Mouse (Mus musculus): Measurements from ENCODE around the gene Rpl22. TPM values are rescaled to one million over a fixed set of nuclear protein-coding genes. Genes with fewer than 3 reads are reported as not detected.

The Rpl22 gene
- polyA plus RNA-seq, 1 experiment from 2014 or later: 548 TPM

DNA sequence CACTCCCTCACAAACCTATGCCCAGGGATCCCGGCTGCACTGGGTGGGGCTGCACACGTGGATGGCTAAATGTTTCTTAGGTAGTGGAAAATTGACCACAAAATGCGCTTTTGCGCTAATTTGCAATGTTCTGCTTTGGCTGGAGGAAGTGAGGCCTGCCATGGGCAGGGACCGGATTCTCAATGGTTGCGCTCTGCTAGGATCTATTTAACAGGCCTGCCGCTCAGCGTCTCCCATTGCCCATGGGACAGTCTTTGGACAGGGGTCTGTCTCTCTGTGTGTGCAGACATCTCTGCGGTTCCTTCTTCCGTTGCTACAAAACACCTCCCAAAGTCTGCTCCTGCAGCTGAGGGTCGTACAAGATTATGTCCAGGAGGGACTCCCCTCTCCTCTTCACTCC, 34.6 kb upstream of the Rpl22 start:
- H3K79me2 ChIP-seq (ENCODE audit: inconsistent target): no peaks in the 10 kb centered on the region
- no peak overlapping the region for H3K27ac ChIP-seq
- WGBS (ENCODE audit: missing documents): 24% methylated on average over 11 of the region's 11 CpGs
- no peaks in the 10 kb centered on the region for H3K36me3 ChIP-seq (ENCODE audit: inconsistent target)
- H3K4me3 ChIP-seq (ENCODE audit: inconsistent target): no peak overlapping the region

DNA sequence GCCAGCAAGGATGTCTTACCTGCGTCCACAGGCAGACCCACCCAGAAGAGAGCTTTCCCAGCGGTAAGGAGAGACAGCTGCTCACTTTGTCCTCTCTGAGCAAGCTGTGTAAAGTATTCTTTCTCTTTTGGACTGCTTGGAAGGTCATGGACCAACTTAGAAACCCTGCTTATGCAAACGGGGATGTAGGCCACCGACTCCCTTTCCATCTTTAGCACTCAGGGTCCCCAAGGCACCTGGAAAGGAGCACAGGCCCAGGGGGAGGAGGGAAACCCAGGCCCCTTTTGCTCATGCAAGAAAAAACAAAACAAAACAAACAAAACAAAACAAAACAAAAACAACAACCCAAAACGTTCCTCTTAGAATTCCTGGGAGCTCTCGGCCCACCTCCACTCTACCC, 34.0 kb upstream of the Rpl22 start, which contains the start of gene Hes3:
Gene Hes3, minus strand, starts transcription at position 101 of the 400 bp plus-strand sequence.
- H3K79me2 ChIP-seq (ENCODE audit: inconsistent target): no peaks in the 10 kb centered on the region
- H3K27ac ChIP-seq: no peak within 1 kb of the TSS
- WGBS (ENCODE audit: missing documents): 50% methylated on average over 6 of the region's 6 CpGs
- H3K36me3 ChIP-seq (ENCODE audit: inconsistent target): no peaks in the 10 kb centered on the region
- H3K4me3 ChIP-seq (ENCODE audit: inconsistent target): no peak within 1 kb of the TSS

DNA sequence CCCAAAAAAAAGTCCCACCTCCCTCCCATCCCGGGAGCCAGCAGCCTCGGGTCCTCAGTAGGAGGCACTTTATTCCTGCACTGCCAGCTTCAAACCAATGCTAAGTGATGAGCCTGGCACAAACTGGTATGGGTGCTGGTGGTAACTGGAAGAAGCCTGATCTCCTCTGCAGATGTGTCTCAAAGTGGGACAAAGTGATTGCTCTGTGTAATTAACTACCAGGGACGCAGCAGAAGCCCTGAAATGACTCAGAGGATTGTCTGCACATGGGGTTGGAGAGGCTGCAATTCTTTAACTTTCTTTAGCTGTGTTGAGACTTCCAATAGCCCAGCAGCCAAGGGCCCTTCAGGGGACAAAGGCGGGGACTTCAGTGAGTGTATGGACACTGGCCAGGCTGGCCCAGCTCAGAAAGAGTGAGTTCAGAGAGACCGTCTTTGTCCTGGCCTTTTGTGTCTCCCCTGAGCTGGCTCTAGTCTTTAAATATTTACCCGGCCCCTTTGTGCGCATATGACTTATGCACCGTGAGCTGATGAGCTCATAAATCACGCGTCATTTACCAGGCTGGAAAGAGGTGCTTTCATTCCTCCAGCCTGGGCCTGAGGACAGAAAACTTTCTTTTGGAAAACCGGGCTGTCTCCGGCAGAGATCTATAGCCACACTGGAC, 33.3 kb upstream of the Rpl22 start:
- 50% methylated on average over 12 of the region's 12 CpGs for WGBS (ENCODE audit: missing documents)
- Histone ChIP-seq H3K27ac (no peak overlapping the region), H3K4me3 (ENCODE audit: inconsistent target) (no peak overlapping the region), H3K79me2 (ENCODE audit: inconsistent target) (no peaks in the 10 kb centered on the region), H3K36me3 (ENCODE audit: inconsistent target) (no peaks in the 10 kb centered on the region)

- no peak overlapping the region for H3K4me3 ChIP-seq (ENCODE audit: inconsistent target)
- peaks cover 16% of the 10 kb centered on the region; the same call in 1 of the 2 replicates for H3K79me2 ChIP-seq (ENCODE audit: inconsistent target)
- 35% methylated on average over 10 of the region's 10 CpGs for WGBS (ENCODE audit: missing documents)
- H3K27ac ChIP-seq: no peak overlapping the region
- H3K36me3 ChIP-seq (ENCODE audit: inconsistent target): no peaks in the 10 kb centered on the region
These were observed 31.2 kb upstream of the Rpl22 start for GRCm38 (mm10) chr4:152294188-152294929.

- Histone ChIP-seq H3K79me2 (ENCODE audit: inconsistent target) (peaks cover 16% of the 10 kb centered on the region; the same call in 1 of the 2 replicates), H3K27ac (no peak overlapping the region), H3K36me3 (ENCODE audit: inconsistent target) (peaks cover 4% of the 10 kb centered on the region; the same call in 1 of the 2 replicates), H3K4me3 (ENCODE audit: inconsistent target) (no peak overlapping the region)
- 21% methylated on average over 3 of the region's 4 CpGs for WGBS (ENCODE audit: missing documents)
These were observed 29.6 kb upstream of the Rpl22 start for GRCm38 (mm10) chr4:152295916-152296315.

- H3K4me3 ChIP-seq (ENCODE audit: inconsistent target): peak overlapping the region; percentile 52
- H3K79me2 ChIP-seq (ENCODE audit: inconsistent target): peaks cover 16% of the 10 kb centered on the region; the same call in 1 of the 2 replicates
- 5% methylated on average over 8 of the region's 8 CpGs for WGBS (ENCODE audit: missing documents)
- H3K36me3 ChIP-seq (ENCODE audit: inconsistent target): peaks cover 4% of the 10 kb centered on the region; the same call in 1 of the 2 replicates
- peak overlapping the region; percentile 39; the same call in 1 of the 2 replicates for H3K27ac ChIP-seq
These were observed 29.2 kb upstream of the Rpl22 start for GRCm38 (mm10) chr4:152296371-152296770.

- under 1% methylated on average over 104 of the region's 119 CpGs for WGBS (ENCODE audit: missing documents)
- H3K4me3 ChIP-seq (ENCODE audit: inconsistent target): peak within 1 kb of the TSS; percentile 52
- H3K27ac ChIP-seq: peak within 1 kb of the TSS; percentile 39; the same call in 1 of the 2 replicates
- peaks cover 4% of the 10 kb centered on the region; the same call in 1 of the 2 replicates for H3K36me3 ChIP-seq (ENCODE audit: inconsistent target)
- peaks cover 16% of the 10 kb centered on the region; the same call in 1 of the 2 replicates for H3K79me2 ChIP-seq (ENCODE audit: inconsistent target)
These were observed 28.4 kb upstream of the Rpl22 start, which contains the start of gene Icmt for GRCm38 (mm10) chr4:152296874-152297861. TSS of gene Icmt (plus strand) at chr4:152297227.

DNA sequence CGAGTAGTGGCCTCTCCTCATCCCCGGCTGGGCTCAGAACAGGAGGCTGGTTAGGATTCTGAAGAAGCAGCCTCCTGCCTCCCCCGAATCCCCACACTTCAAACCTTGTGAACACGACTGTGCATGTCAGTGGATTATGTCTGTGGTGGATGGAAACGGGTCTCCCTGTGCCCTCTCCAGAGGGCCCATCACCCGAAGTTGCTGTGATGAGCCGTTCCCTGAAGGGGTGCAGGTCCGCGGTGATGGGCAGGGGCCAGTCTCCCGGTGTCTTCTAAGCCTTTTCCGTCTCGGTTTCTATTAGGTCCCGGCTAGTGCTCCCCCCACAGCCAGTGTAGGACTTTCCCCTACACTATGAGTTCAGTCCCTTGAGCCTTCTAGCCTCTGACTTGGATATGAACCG, 26.7 kb upstream of the Rpl22 start:
- no peak overlapping the region for H3K4me3 ChIP-seq (ENCODE audit: inconsistent target)
- peaks cover 16% of the 10 kb centered on the region; the same call in 1 of the 2 replicates for H3K79me2 ChIP-seq (ENCODE audit: inconsistent target)
- 94% methylated on average over 12 of the region's 14 CpGs for WGBS (ENCODE audit: missing documents)
- H3K27ac ChIP-seq: no peak overlapping the region
- H3K36me3 ChIP-seq (ENCODE audit: inconsistent target): peaks cover 18% of the 10 kb centered on the region

- no peak overlapping the region for H3K4me3 ChIP-seq (ENCODE audit: inconsistent target)
- peaks cover 16% of the 10 kb centered on the region; the same call in 1 of the 2 replicates for H3K79me2 ChIP-seq (ENCODE audit: inconsistent target)
- H3K36me3 ChIP-seq (ENCODE audit: inconsistent target): peaks cover 22% of the 10 kb centered on the region
- no peak overlapping the region for H3K27ac ChIP-seq
- 93% methylated on average over 8 of the region's 8 CpGs for WGBS (ENCODE audit: missing documents)
These were observed 25.2 kb upstream of the Rpl22 start for GRCm38 (mm10) chr4:152300375-152300774.

GRCm38 (mm10) chr4:152302012-152302411, 23.5 kb upstream of the Rpl22 start:
- Histone ChIP-seq H3K27ac (no peak overlapping the region), H3K36me3 (ENCODE audit: inconsistent target) (peaks cover 22% of the 10 kb centered on the region), H3K79me2 (ENCODE audit: inconsistent target) (peaks cover 16% of the 10 kb centered on the region; the same call in 1 of the 2 replicates), H3K4me3 (ENCODE audit: inconsistent target) (no peak overlapping the region)
- 91% methylated on average over 11 of the region's 11 CpGs for WGBS (ENCODE audit: missing documents)

DNA sequence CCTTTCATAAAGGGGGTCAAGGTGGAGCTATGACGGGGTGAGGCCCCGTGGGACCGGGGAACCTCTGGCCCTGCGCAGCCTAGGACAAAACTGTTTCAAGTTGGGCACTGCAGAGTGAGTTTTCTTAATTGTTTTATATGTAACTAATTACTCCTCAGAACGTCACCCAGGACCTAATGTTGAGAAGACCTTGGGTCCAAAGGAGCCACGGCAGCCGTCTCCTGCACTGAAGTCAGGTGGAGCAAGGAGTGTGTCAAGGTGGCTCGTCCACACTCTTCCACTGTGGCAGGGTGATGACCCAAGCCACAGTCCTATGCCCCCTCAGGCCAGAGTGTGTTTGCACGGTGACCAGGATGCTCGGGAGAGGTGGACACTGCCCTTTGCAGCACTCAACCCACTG, 22.4 kb upstream of the Rpl22 start:
- Histone ChIP-seq H3K36me3 (ENCODE audit: inconsistent target) (peaks cover 22% of the 10 kb centered on the region), H3K4me3 (ENCODE audit: inconsistent target) (no peak overlapping the region), H3K27ac (no peak overlapping the region), H3K79me2 (ENCODE audit: inconsistent target) (peaks cover 10% of the 10 kb centered on the region; the same call in 1 of the 2 replicates)
- 97% methylated on average over 10 of the region's 10 CpGs for WGBS (ENCODE audit: missing documents)

DNA sequence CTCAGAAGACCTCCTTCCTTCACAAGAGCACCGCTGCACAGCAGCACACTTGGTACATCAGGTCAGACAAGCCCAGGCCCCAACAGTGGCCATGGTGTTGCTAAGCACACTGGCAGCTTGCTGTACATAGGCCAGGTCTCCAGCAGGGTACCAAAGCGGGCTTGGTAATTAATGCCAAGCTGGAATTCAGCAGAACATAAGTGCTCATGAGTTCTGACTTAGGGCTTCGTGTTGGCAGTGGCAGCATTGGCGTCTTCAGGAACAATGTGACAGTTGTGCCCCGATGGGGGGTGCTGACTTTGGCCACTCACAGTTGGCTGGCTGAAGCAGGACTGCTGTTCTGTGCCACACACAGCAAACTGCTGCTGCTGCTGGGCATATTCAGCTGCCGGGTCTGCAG, 20.9 kb upstream of the Rpl22 start:
- H3K36me3 ChIP-seq (ENCODE audit: inconsistent target): peaks cover 22% of the 10 kb centered on the region
- WGBS (ENCODE audit: missing documents): 93% methylated on average over 6 of the region's 6 CpGs
- no peak overlapping the region for H3K27ac ChIP-seq
- no peak overlapping the region for H3K4me3 ChIP-seq (ENCODE audit: inconsistent target)
- no peaks in the 10 kb centered on the region for H3K79me2 ChIP-seq (ENCODE audit: inconsistent target)

DNA sequence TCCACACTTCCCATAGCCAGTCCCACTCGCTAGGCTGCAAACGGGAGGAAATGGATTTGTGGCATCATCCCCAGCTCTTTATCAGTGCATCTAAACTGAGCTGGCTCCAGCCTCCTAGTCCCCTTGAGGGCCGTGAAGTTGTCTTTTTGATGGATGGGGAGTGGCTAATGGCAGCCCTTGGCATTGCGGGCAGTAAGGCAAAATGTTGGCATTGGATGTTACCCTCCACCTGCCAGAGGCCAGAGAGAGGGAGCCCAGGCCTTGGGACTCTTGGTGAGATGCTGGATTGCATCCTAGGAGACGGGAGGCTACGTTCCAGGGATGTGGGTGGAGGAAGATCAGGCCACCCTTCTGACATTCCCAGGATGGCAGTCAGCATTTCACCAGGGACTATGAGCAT, 19.6 kb upstream of the Rpl22 start:
- peaks cover 17% of the 10 kb centered on the region for H3K36me3 ChIP-seq (ENCODE audit: inconsistent target)
- H3K79me2 ChIP-seq (ENCODE audit: inconsistent target): no peaks in the 10 kb centered on the region
- WGBS (ENCODE audit: missing documents): 90% methylated on average over 6 of the region's 6 CpGs
- no peak overlapping the region for H3K27ac ChIP-seq
- no peak overlapping the region for H3K4me3 ChIP-seq (ENCODE audit: inconsistent target)

DNA sequence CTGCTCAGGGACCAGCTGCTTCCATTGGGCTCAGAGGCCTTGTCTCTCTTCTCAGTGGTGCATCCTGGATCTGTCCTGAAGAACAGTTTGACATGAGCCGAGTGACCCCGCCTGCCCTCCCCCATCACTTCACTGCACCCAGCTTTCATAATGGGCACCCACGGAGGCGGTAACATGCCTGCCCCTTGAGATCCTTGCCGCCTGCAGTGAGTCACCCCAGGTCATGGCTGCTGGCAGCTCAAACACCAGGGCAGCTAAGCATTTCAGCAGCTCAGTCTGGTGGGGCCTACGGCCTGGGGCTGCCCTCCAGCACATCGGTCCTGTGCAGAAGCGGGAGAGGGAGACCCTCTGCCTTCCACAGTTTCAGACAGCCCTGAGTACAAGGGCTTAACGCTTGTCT, 18.0 kb upstream of the Rpl22 start:
- no peak overlapping the region for H3K27ac ChIP-seq
- WGBS (ENCODE audit: missing documents): 92% methylated on average over 8 of the region's 9 CpGs
- H3K79me2 ChIP-seq (ENCODE audit: inconsistent target): no peaks in the 10 kb centered on the region
- H3K36me3 ChIP-seq (ENCODE audit: inconsistent target): peaks cover 16% of the 10 kb centered on the region
- H3K4me3 ChIP-seq (ENCODE audit: inconsistent target): no peak overlapping the region
